In genomic region chr10:80321014-80321669, GRCm38 (mm10) we compare ENCODE assay signal across 1 mouse cellular context.
TF ChIP-seq lines count a peak whose summit lies in the region.

No protein-coding gene starts in this region.

TF ChIP-seq in MEL, 35 proteins besides CTCF, POLR2A, EP300 and RAD21:
- TF ChIP-seq TBP (IDR thresholded peaks at IDR 0.05; ENCODE audit: low read depth, low read length) (no peak), MAFK (IDR thresholded peaks at IDR 0.05; ENCODE audit: borderline replicate concordance, low read depth, low read length) (no peak), ELF1 (IDR thresholded peaks at IDR 0.05; ENCODE audit: low read depth, low read length) (no peak), E2F4 (IDR thresholded peaks at IDR 0.05; ENCODE audit: borderline replicate concordance, low read depth, low read length) (no peak), ZNF384 (IDR thresholded peaks at IDR 0.05; ENCODE audit: low read depth, low read length) (peak; percentile 93)
